Mouse (Mus musculus): Measurements from ENCODE around the gene Egfr. TPM values are rescaled to one million over a fixed set of nuclear protein-coding genes. Genes with fewer than 3 reads are reported as not detected.

Egfr gene
- total and polyA plus RNA-seq, 3 experiments: 0.26 TPM; not detected in 2

DNA sequence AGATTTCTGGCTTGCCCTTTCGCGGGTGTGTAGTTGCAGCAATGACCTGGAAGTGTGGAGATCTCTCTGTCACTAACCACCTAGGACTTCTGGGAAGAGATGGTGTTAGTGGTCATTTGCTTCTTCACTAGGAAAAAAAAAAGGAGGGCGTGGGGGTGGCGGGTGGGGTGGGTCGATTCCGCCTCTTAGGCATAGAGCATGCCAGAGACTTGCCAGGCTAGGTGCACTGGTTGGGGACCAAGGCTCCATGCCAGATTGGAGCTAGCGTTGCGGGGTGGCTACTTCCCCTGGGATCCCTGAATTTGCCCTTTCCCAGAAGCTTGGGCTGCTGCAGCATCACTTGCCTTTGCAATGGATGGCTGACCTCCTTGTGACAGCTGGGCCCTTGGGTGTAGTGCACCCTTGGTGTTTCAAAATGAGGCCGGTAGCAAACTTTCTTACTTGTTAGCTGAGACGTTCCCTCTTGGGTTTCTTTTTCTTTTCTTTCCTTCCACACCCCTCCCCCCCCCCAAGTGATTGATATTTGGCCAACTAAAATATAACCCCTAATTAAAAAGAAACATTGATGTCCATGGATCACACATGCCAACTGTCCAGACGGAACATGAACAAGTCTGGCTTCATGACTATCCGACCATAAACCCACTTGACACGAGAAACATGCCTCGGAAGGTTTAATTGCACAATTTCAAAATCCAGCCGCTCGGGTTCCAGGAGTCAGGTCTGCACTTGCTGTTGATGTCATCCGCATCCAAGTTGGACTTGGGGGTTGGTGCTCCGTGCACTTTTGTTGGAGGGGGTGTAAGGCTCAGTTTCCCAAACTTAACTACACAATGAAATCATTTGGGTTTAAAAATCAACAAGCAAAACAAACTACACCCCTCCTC lies 1.4 kb downstream of the Egfr start:
- DNase-seq (ENCODE audit: extremely low read depth): no peak
- H3K4me3 ChIP-seq (replicated peaks in 1 of 3; ENCODE audit: low read depth in 2 of 3, low read length in 2 of 3, poor library complexity in 1 of 3): no peak overlapping the region
- H3K27me3 ChIP-seq (replicated peaks): no peaks in the 10 kb centered on the region
- in situ Hi-C loops (cut with MboI; ENCODE audit: low pct_ligation_motif_present, low pct_unique_long_range_greater_than_20kb, low sequenced_read_pairs): no loop called here
- dilution Hi-C loops (cut with MboI; ENCODE audit: extremely low pct_ligation_motif_present, extremely low pct_unique_long_range_greater_than_20kb, low sequenced_read_pairs): no loop called here
- no peak overlapping the region for H3K4me2 ChIP-seq (ENCODE audit: insufficient read depth, low read depth, poor library complexity, severe bottlenecking)
- no peak overlapping the region for H3K9ac ChIP-seq (ENCODE audit: insufficient read depth, low read depth)
- no peaks in the 10 kb centered on the region for H3K79me2 ChIP-seq (replicated peaks; ENCODE audit: control insufficient read depth, extremely low read depth, insufficient read depth, poor library complexity, severe bottlenecking)
- no peaks in the 10 kb centered on the region for H3K4me1 ChIP-seq (ENCODE audit: control insufficient read depth in 1 of 2, insufficient read depth in 2 of 2)
- no peaks in the 10 kb centered on the region for H3K9me3 ChIP-seq (replicated peaks; ENCODE audit: low read length)
- TF ChIP-seq ELF1 (IDR thresholded peaks at IDR 0.05; ENCODE audit: low read depth, low read length): no peak
- TF ChIP-seq EP300 (IDR thresholded peaks at IDR 0.05; ENCODE audit: low read length): no peak
- no peak for TF ChIP-seq MYC (IDR thresholded peaks at IDR 0.05; ENCODE audit: low read depth, low read length)
- TF ChIP-seq KAT2A (IDR thresholded peaks at IDR 0.05; ENCODE audit: insufficient replicate concordance, low read length): no peak
- no peak for TF ChIP-seq UBTF (IDR thresholded peaks at IDR 0.05; ENCODE audit: low read depth, low read length)
- no peak for TF ChIP-seq ZMIZ1 (IDR thresholded peaks at IDR 0.05; ENCODE audit: low read depth, low read length)
- no peak for TF ChIP-seq MAFK (IDR thresholded peaks at IDR 0.05; ENCODE audit: insufficient replicate concordance, low read length)
- TF ChIP-seq TBP (conservative IDR thresholded peaks at IDR 0.05; ENCODE audit: low read depth, low read length): no peak
- TF ChIP-seq HCFC1 (IDR thresholded peaks at IDR 0.05; ENCODE audit: low read depth, low read length): no peak
- no peak for TF ChIP-seq MEF2A (IDR thresholded peaks at IDR 0.05; ENCODE audit: borderline replicate concordance, low read depth, low read length)
- no peak for TF ChIP-seq NELFE (IDR thresholded peaks at IDR 0.05; ENCODE audit: low read depth, low read length)
- TF ChIP-seq MAX (IDR thresholded peaks at IDR 0.05; ENCODE audit: low read length): no peak
- no peak for TF ChIP-seq JUN (IDR thresholded peaks at IDR 0.05; ENCODE audit: insufficient read depth, low read depth, low read length)
- no peak for TF ChIP-seq GABPA (IDR thresholded peaks at IDR 0.05; ENCODE audit: insufficient replicate concordance, low read depth, low read length)
- TF ChIP-seq RCOR1 (conservative IDR thresholded peaks at IDR 0.05; ENCODE audit: low read depth, low read length): no peak
- no peak for TF ChIP-seq RAD21 (IDR thresholded peaks at IDR 0.05; ENCODE audit: low read depth, low read length)
- TF ChIP-seq E2F4 (IDR thresholded peaks at IDR 0.05; ENCODE audit: insufficient replicate concordance, low read depth, low read length): no peak
- TF ChIP-seq POLR2A (IDR thresholded peaks at IDR 0.05; ENCODE audit: low read depth, low read length): no peak
- no peak for TF ChIP-seq MAZ (IDR thresholded peaks at IDR 0.05; ENCODE audit: low read depth, low read length)
- no peaks in the 10 kb centered on the region for H3K36me3 ChIP-seq (replicated peaks in 1 of 2; ENCODE audit: control insufficient read depth in 1 of 2, insufficient read depth in 1 of 2, low read length in 1 of 2)
- no peak overlapping the region for H3K27ac ChIP-seq (ENCODE audit: insufficient read depth, low read depth)

DNA sequence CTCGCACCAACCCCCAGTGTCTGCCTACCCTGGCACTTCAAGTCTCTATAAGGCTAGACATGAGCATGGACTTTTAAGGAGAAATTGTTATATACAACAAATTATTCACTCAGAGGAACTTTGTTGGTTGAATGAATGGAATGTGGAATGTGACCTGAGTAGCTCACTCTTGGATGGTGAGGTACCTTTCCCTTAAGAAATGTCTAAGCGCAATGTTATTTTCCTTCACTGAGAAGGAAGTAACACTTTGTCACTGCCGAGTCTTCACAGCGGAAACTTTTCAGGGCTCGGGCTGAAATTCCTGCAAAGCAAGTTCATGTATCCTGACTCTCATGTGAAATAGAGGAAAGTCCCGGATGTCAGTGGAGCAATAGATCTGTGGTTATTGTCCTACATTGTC lies 7.9 kb downstream of the Egfr start:
- H3K79me2 ChIP-seq (replicated peaks; ENCODE audit: control insufficient read depth, extremely low read depth, insufficient read depth, poor library complexity, severe bottlenecking): no peaks in the 10 kb centered on the region
- H3K4me3 ChIP-seq (replicated peaks in 1 of 3; ENCODE audit: low read depth in 2 of 3, low read length in 2 of 3, poor library complexity in 1 of 3): no peak overlapping the region
- TF ChIP-seq BHLHE40 (IDR thresholded peaks at IDR 0.05; ENCODE audit: low read depth, low read length) (no peak), KAT2A (IDR thresholded peaks at IDR 0.05; ENCODE audit: insufficient replicate concordance, low read length) (no peak), GABPA (IDR thresholded peaks at IDR 0.05; ENCODE audit: insufficient replicate concordance, low read depth, low read length) (no peak), ZKSCAN1 (IDR thresholded peaks at IDR 0.05; ENCODE audit: borderline replicate concordance, low read depth, low read length) (no peak), RAD21 (IDR thresholded peaks at IDR 0.05; ENCODE audit: low read depth, low read length) (no peak), NELFE (IDR thresholded peaks at IDR 0.05; ENCODE audit: low read depth, low read length) (no peak), CTCF (conservative IDR thresholded peaks at IDR 0.05 in 1 of 2, IDR thresholded peaks at IDR 0.05 in 1 of 2; ENCODE audit: low read depth in 2 of 2, low read length in 2 of 2) (no peak), POLR2AphosphoS2 (IDR thresholded peaks at IDR 0.05; ENCODE audit: low read depth, low read length) (no peak), ZMIZ1 (IDR thresholded peaks at IDR 0.05; ENCODE audit: low read depth, low read length) (no peak), USF1 (IDR thresholded peaks at IDR 0.05; ENCODE audit: low read depth, low read length) (no peak), RCOR1 (conservative IDR thresholded peaks at IDR 0.05; ENCODE audit: low read depth, low read length) (no peak)
- H3K9me3 ChIP-seq (replicated peaks; ENCODE audit: low read length): no peaks in the 10 kb centered on the region
- H3K4me2 ChIP-seq (ENCODE audit: insufficient read depth, low read depth, poor library complexity, severe bottlenecking): no peak overlapping the region
- in situ Hi-C loops (cut with MboI; ENCODE audit: low pct_ligation_motif_present, low pct_unique_long_range_greater_than_20kb, low sequenced_read_pairs) (no loop called here), dilution Hi-C loops (cut with MboI; ENCODE audit: extremely low pct_ligation_motif_present, extremely low pct_unique_long_range_greater_than_20kb, low sequenced_read_pairs) (no loop called here)
- H3K36me3 ChIP-seq (replicated peaks in 1 of 2; ENCODE audit: control insufficient read depth in 1 of 2, insufficient read depth in 1 of 2, low read length in 1 of 2): no peaks in the 10 kb centered on the region
- H3K27me3 ChIP-seq (replicated peaks): no peaks in the 10 kb centered on the region
- DNase-seq (ENCODE audit: extremely low read depth): no peak
- no peak overlapping the region for H3K27ac ChIP-seq (ENCODE audit: insufficient read depth, low read depth)
- peaks cover 0 to 4% of the 10 kb centered on the region in 2 experiments; a peak in 2 of 4 replicates for H3K4me1 ChIP-seq (ENCODE audit: control insufficient read depth in 1 of 2, insufficient read depth in 2 of 2)
- H3K9ac ChIP-seq (ENCODE audit: insufficient read depth, low read depth): no peak overlapping the region

All from CH12.LX (cell line).